Mouse (Mus musculus): Measurements from ENCODE around the gene Tmem259. TPM values are rescaled to one million over a fixed set of nuclear protein-coding genes. Genes with fewer than 3 reads are reported as not detected.

The Tmem259 gene
- total and polyA plus RNA-seq, 3 experiments, result 62.0 to 150 TPM; not detected in 1

- DNase-seq (ENCODE audit: low read depth, low spot score), result peak; percentile 85
- Histone ChIP-seq H3K9me3 (replicated peaks; ENCODE audit: insufficient read depth, low read length) (no peaks in the 10 kb centered on the region), H3K79me2 (ENCODE audit: control insufficient read depth, insufficient read depth, low read length, poor library complexity) (no peaks in the 10 kb centered on the region), H3K9ac (ENCODE audit: control insufficient read depth, low read depth, low read length, poor library complexity, severe bottlenecking) (peak overlapping the region; percentile 36), H3K27ac (ENCODE audit: control insufficient read depth, low read depth, low read length) (peak overlapping the region; percentile 72), H3K36me3 (ENCODE audit: control insufficient read depth in 1 of 2, insufficient read depth in 2 of 2, low read length in 2 of 2) (peaks cover 0 to 12% of the 10 kb centered on the region in 2 experiments; a peak in 2 of 4 replicates), H3K4me1 (ENCODE audit: control insufficient read depth in 1 of 2, insufficient read depth in 2 of 2, low read length in 2 of 2) (peaks cover 7 to 22% of the 10 kb centered on the region in 2 experiments), H3K27me3 (ENCODE audit: control insufficient read depth in 1 of 2, insufficient read depth in 2 of 2, low read length in 2 of 2) (no peaks in the 10 kb centered on the region), H3K4me3 (ENCODE audit: control insufficient read depth in 1 of 2, insufficient read depth in 1 of 2, low read depth in 2 of 2, low read length in 2 of 2) (peak overlapping the region in 1 of 2 experiments; percentile 24; a peak in 1 of 4 replicates)
- TF ChIP-seq GABPA (IDR thresholded peaks at IDR 0.05; ENCODE audit: low read depth, low read length) (no peak), MYB (IDR thresholded peaks at IDR 0.05; ENCODE audit: low read depth, low read length) (no peak), GATA1 (IDR thresholded peaks at IDR 0.05; ENCODE audit: low read depth, low read length) (no peak), TAL1 (IDR thresholded peaks at IDR 0.05; ENCODE audit: low read length) (no peak), UBTF (IDR thresholded peaks at IDR 0.05; ENCODE audit: borderline replicate concordance, insufficient read depth, low read depth, low read length) (no peak), USF2 (IDR thresholded peaks at IDR 0.05; ENCODE audit: borderline replicate concordance in 1 of 2, insufficient read depth in 1 of 2, low read depth in 1 of 2, low read length in 2 of 2) (no peak), ELF1 (IDR thresholded peaks at IDR 0.05; ENCODE audit: low read depth, low read length) (peak; percentile 78), MAFK (IDR thresholded peaks at IDR 0.05; ENCODE audit: borderline replicate concordance, low read depth, low read length) (no peak), E2F4 (IDR thresholded peaks at IDR 0.05; ENCODE audit: borderline replicate concordance, low read depth, low read length) (no peak), MAX (IDR thresholded peaks at IDR 0.05; ENCODE audit: low read length) (no peak), RCOR1 (IDR thresholded peaks at IDR 0.05; ENCODE audit: low read depth, low read length) (0 out of 2 replicates have a peak, but pooled peaks have one; percentile 10), TBP (IDR thresholded peaks at IDR 0.05; ENCODE audit: low read depth, low read length) (no peak), ZMIZ1 (IDR thresholded peaks at IDR 0.05; ENCODE audit: low read depth, low read length) (no peak), TCF12 (IDR thresholded peaks at IDR 0.05; ENCODE audit: low read depth, low read length) (no peak), KAT2A (conservative IDR thresholded peaks at IDR 0.05; ENCODE audit: low read depth, low read length) (no peak), BHLHE40 (IDR thresholded peaks at IDR 0.05; ENCODE audit: borderline replicate concordance, low read depth, low read length) (no peak), ZC3H11A (IDR thresholded peaks at IDR 0.05; ENCODE audit: low read depth, low read length) (no peak), RAD21 (IDR thresholded peaks at IDR 0.05; ENCODE audit: low read depth, low read length) (no peak), USF1 (IDR thresholded peaks at IDR 0.05; ENCODE audit: low read depth, low read length) (no peak), ETS1 (IDR thresholded peaks at IDR 0.05; ENCODE audit: low read depth, low read length) (no peak), MEF2A (IDR thresholded peaks at IDR 0.05; ENCODE audit: extremely low read depth, insufficient replicate concordance, low read depth, low read length, poor library complexity, severe bottlenecking) (no peak), NELFE (IDR thresholded peaks at IDR 0.05; ENCODE audit: low read depth, low read length) (peak; percentile 26; the same call in 1 of the 2 replicates), SIN3A (IDR thresholded peaks at IDR 0.05; ENCODE audit: low read length) (no peak), MYC (IDR thresholded peaks at IDR 0.05; ENCODE audit: low read depth, low read length) (no peak), NRF1 (IDR thresholded peaks at IDR 0.05; ENCODE audit: insufficient read depth, low read depth, low read length, poor library complexity, severe bottlenecking) (0 out of 2 replicates have a peak, but pooled peaks have one; percentile 22), JUND (IDR thresholded peaks at IDR 0.05; ENCODE audit: low read depth, low read length) (no peak), MXI1 (IDR thresholded peaks at IDR 0.05; ENCODE audit: low read depth, low read length) (no peak), POLR2AphosphoS2 (IDR thresholded peaks at IDR 0.05; ENCODE audit: low read length) (no peak), CTCF (IDR thresholded peaks at IDR 0.05 in 2 of 3, conservative IDR thresholded peaks at IDR 0.05 in 1 of 3; ENCODE audit: control insufficient read depth in 1 of 3, insufficient read depth in 1 of 3, low read depth in 2 of 3, low read length in 3 of 3, poor library complexity in 1 of 3, severe bottlenecking in 1 of 3) (no peak), HCFC1 (IDR thresholded peaks at IDR 0.05; ENCODE audit: low read depth, low read length) (no peak), ZKSCAN1 (IDR thresholded peaks at IDR 0.05; ENCODE audit: low read depth, low read length) (no peak), SMC3 (IDR thresholded peaks at IDR 0.05; ENCODE audit: low read depth, low read length) (no peak), CHD1 (IDR thresholded peaks at IDR 0.05; ENCODE audit: low read depth, low read length) (0 out of 2 replicates have a peak, but pooled peaks have one; percentile 46), EP300 (IDR thresholded peaks at IDR 0.05; ENCODE audit: low read depth in 1 of 2, low read length in 2 of 2) (0 out of 4 replicates have a peak, but pooled peaks of 1 of the 2 experiments have one; percentile 31), CHD2 (IDR thresholded peaks at IDR 0.05; ENCODE audit: low read length) (no peak)
Observed at GRCm38 (mm10) chr10:80003374-80004232, 19.5 kb upstream of the Tmem259 start.
